Mouse (Mus musculus): ENCODE measurements at regions not wholly inside any gene's neighbourhood (a gene's known extent, or its start where the extent isn't known, plus 50 kb on each side); places are given as distances from the start of the nearest gene placed in this dataset.

DNA sequence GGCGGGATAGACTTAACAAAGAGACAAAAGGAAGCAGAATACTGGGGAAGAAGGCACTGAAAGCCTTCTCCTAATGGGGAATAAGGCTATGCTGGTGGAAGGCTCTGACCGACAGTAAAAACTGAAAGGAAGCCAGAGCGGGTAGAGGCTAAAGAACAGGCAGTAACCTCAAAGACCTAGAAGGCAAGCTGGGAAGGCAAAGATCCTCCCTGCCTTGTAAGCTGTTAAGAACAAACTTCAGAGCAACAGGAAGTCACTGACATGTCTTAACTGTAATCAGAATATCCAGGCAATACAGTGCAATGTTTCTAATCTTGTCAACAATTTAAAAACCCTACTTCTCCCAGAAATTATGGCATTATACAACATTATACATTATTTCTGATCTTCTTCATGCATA is 235.2 kb upstream of the Mef2c start:
- no peaks in the 10 kb centered on the region for H3K9me3 ChIP-seq (replicated peaks; ENCODE audit: low read length)
- H3K9ac ChIP-seq (ENCODE audit: insufficient read depth, low read depth): no peak overlapping the region
- no peak overlapping the region for H3K4me2 ChIP-seq (ENCODE audit: insufficient read depth, low read depth, poor library complexity, severe bottlenecking)
- DNase-seq (ENCODE audit: extremely low read depth): no peak
- in situ Hi-C loops (cut with MboI; ENCODE audit: low pct_ligation_motif_present, low pct_unique_long_range_greater_than_20kb, low sequenced_read_pairs) (no loop called here), dilution Hi-C loops (cut with MboI; ENCODE audit: extremely low pct_ligation_motif_present, extremely low pct_unique_long_range_greater_than_20kb, low sequenced_read_pairs) (no loop called here)
- H3K27me3 ChIP-seq (replicated peaks): no peaks in the 10 kb centered on the region
- H3K4me1 ChIP-seq (ENCODE audit: control insufficient read depth in 1 of 2, insufficient read depth in 2 of 2): no peaks in the 10 kb centered on the region
- no peak for TF ChIP-seq MEF2A (IDR thresholded peaks at IDR 0.05; ENCODE audit: borderline replicate concordance, low read depth, low read length)
- TF ChIP-seq POLR2A (IDR thresholded peaks at IDR 0.05; ENCODE audit: low read depth, low read length): no peak
- no peak for TF ChIP-seq RCOR1 (conservative IDR thresholded peaks at IDR 0.05; ENCODE audit: low read depth, low read length)
- no peak for TF ChIP-seq ELF1 (IDR thresholded peaks at IDR 0.05; ENCODE audit: low read depth, low read length)
- TF ChIP-seq JUN (IDR thresholded peaks at IDR 0.05; ENCODE audit: insufficient read depth, low read depth, low read length): no peak
- TF ChIP-seq NRF1 (IDR thresholded peaks at IDR 0.05; ENCODE audit: low read depth, low read length): no peak
- TF ChIP-seq MAFK (IDR thresholded peaks at IDR 0.05; ENCODE audit: insufficient replicate concordance, low read length): no peak
- no peak for TF ChIP-seq IRF4 (IDR thresholded peaks at IDR 0.05; ENCODE audit: low read depth, low read length)
- TF ChIP-seq ZMIZ1 (IDR thresholded peaks at IDR 0.05; ENCODE audit: low read depth, low read length): no peak
- TF ChIP-seq EP300 (IDR thresholded peaks at IDR 0.05; ENCODE audit: low read length): no peak
- no peak for TF ChIP-seq HCFC1 (IDR thresholded peaks at IDR 0.05; ENCODE audit: low read depth, low read length)
- TF ChIP-seq BHLHE40 (IDR thresholded peaks at IDR 0.05; ENCODE audit: low read depth, low read length): no peak
- TF ChIP-seq MYC (IDR thresholded peaks at IDR 0.05; ENCODE audit: low read depth, low read length): no peak
- TF ChIP-seq ZNF384 (IDR thresholded peaks at IDR 0.05; ENCODE audit: low read depth, low read length): no peak
- TF ChIP-seq CHD2 (IDR thresholded peaks at IDR 0.05; ENCODE audit: low read length): no peak
- no peak for TF ChIP-seq POLR2AphosphoS2 (IDR thresholded peaks at IDR 0.05; ENCODE audit: low read depth, low read length)
- no peak for TF ChIP-seq MAZ (IDR thresholded peaks at IDR 0.05; ENCODE audit: low read depth, low read length)
- H3K27ac ChIP-seq (ENCODE audit: insufficient read depth, low read depth): no peak overlapping the region
- no peaks in the 10 kb centered on the region for H3K36me3 ChIP-seq (replicated peaks in 1 of 2; ENCODE audit: control insufficient read depth in 1 of 2, insufficient read depth in 1 of 2, low read length in 1 of 2)
- no peak overlapping the region for H3K4me3 ChIP-seq (replicated peaks in 1 of 3; ENCODE audit: low read depth in 2 of 3, low read length in 2 of 3, poor library complexity in 1 of 3)
- no peaks in the 10 kb centered on the region for H3K79me2 ChIP-seq (replicated peaks; ENCODE audit: control insufficient read depth, extremely low read depth, insufficient read depth, poor library complexity, severe bottlenecking)

DNA sequence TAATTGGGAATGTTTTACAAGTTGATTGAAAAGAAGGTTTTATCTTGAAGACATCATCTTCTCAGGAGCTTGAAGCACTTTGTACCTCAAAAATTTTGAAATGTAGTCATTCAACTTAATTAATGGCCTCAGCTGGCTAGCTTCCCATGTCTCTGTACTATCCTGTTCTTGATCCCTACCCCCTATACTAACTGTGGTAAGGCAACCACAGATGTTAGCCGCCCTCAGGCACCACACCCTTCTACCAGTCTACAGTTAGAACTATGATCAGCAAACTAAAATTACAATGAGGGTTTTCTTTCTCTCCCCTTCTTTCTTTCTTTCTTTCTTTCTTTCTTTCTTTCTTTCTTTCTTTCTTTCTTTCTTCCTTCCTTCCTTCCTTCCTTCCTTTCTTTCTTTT is 225.1 kb upstream of the Mef2c start:
- H3K4me3 ChIP-seq (replicated peaks in 1 of 3; ENCODE audit: low read depth in 2 of 3, low read length in 2 of 3, poor library complexity in 1 of 3): no peak overlapping the region
- H3K27me3 ChIP-seq (replicated peaks): no peaks in the 10 kb centered on the region
- no peaks in the 10 kb centered on the region for H3K9me3 ChIP-seq (replicated peaks; ENCODE audit: low read length)
- no peak overlapping the region for H3K27ac ChIP-seq (ENCODE audit: insufficient read depth, low read depth)
- in situ Hi-C loops (cut with MboI; ENCODE audit: low pct_ligation_motif_present, low pct_unique_long_range_greater_than_20kb, low sequenced_read_pairs) (no loop called here), dilution Hi-C loops (cut with MboI; ENCODE audit: extremely low pct_ligation_motif_present, extremely low pct_unique_long_range_greater_than_20kb, low sequenced_read_pairs) (no loop called here)
- no peaks in the 10 kb centered on the region for H3K79me2 ChIP-seq (replicated peaks; ENCODE audit: control insufficient read depth, extremely low read depth, insufficient read depth, poor library complexity, severe bottlenecking)
- no peaks in the 10 kb centered on the region for H3K36me3 ChIP-seq (replicated peaks in 1 of 2; ENCODE audit: control insufficient read depth in 1 of 2, insufficient read depth in 1 of 2, low read length in 1 of 2)
- H3K4me1 ChIP-seq (ENCODE audit: control insufficient read depth in 1 of 2, insufficient read depth in 2 of 2): no peaks in the 10 kb centered on the region
- DNase-seq (ENCODE audit: extremely low read depth): no peak
- H3K4me2 ChIP-seq (ENCODE audit: insufficient read depth, low read depth, poor library complexity, severe bottlenecking): no peak overlapping the region
- TF ChIP-seq JUND (conservative IDR thresholded peaks at IDR 0.05; ENCODE audit: low read depth, low read length) (no peak), MXI1 (IDR thresholded peaks at IDR 0.05; ENCODE audit: low read depth, low read length) (no peak), CHD2 (IDR thresholded peaks at IDR 0.05; ENCODE audit: low read length) (no peak), RAD21 (IDR thresholded peaks at IDR 0.05; ENCODE audit: low read depth, low read length) (no peak), NRF1 (IDR thresholded peaks at IDR 0.05; ENCODE audit: low read depth, low read length) (no peak), E2F4 (IDR thresholded peaks at IDR 0.05; ENCODE audit: insufficient replicate concordance, low read depth, low read length) (no peak), ZC3H11A (IDR thresholded peaks at IDR 0.05; ENCODE audit: low read depth, low read length) (no peak), MYC (IDR thresholded peaks at IDR 0.05; ENCODE audit: low read depth, low read length) (no peak), IRF4 (IDR thresholded peaks at IDR 0.05; ENCODE audit: low read depth, low read length) (no peak), TBP (conservative IDR thresholded peaks at IDR 0.05; ENCODE audit: low read depth, low read length) (no peak), ELF1 (IDR thresholded peaks at IDR 0.05; ENCODE audit: low read depth, low read length) (no peak), PAX5 (IDR thresholded peaks at IDR 0.05; ENCODE audit: low read length) (no peak), POLR2A (IDR thresholded peaks at IDR 0.05; ENCODE audit: low read depth, low read length) (no peak), CTCF (conservative IDR thresholded peaks at IDR 0.05 in 1 of 2, IDR thresholded peaks at IDR 0.05 in 1 of 2; ENCODE audit: low read depth in 2 of 2, low read length in 2 of 2) (no peak), MAZ (IDR thresholded peaks at IDR 0.05; ENCODE audit: low read depth, low read length) (no peak), CHD1 (IDR thresholded peaks at IDR 0.05; ENCODE audit: low read depth, low read length) (no peak), POLR2AphosphoS2 (IDR thresholded peaks at IDR 0.05; ENCODE audit: low read depth, low read length) (no peak), HCFC1 (IDR thresholded peaks at IDR 0.05; ENCODE audit: low read depth, low read length) (no peak), ZNF384 (IDR thresholded peaks at IDR 0.05; ENCODE audit: low read depth, low read length) (no peak), GABPA (IDR thresholded peaks at IDR 0.05; ENCODE audit: insufficient replicate concordance, low read depth, low read length) (no peak)
- H3K9ac ChIP-seq (ENCODE audit: insufficient read depth, low read depth): no peak overlapping the region
